Mouse (Mus musculus) left cerebral cortex, adult 9 months (tissue): ENCODE measurements around the gene Carnmt1.
A peak's percentile ranks its signal among the peaks of the same experiment; 100 is the strongest.

Source experiments
- DNase-seq, 2 experiments: peaks; one replicate each; pipeline ENCODE4 v3.0.0; 2022; ENCODE audit warnings: low spot score in 2 of 2

Gene Carnmt1

DNA sequence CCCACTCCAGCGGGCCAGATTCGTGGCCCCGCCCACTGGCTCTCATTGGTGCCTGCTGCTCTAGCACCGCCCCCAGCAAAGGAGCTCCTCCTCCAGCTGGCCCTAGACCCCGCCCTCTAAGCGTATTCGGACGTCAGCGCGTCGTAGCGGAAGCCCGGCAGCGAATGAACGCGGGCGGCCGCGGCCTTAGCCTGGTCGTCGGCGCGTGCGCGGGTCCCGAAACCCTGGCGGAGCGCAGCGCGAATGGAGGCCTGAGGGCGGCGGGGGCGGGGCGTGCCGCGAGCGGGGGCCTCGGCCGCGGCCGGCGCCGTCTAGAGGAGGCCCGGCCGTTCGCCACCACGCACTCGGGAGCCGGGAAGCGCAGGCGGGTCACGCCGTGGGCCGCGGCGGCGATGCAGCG lies at the start of gene Carnmt1:
Gene Carnmt1 (plus strand): TSS at position 157 of the 400 bp plus-strand sequence.
- DNase-seq = peak; percentile 95 to 98

- DNase-seq = no peak
Observed at GRCm38 (mm10) chr19:18623894-18624293, 46.7 kb upstream of the Carnmt1 start.

- DNase-seq = no peak
Observed at GRCm38 (mm10) chr19:18629589-18629988, 41.0 kb upstream of the Carnmt1 start.

DNA sequence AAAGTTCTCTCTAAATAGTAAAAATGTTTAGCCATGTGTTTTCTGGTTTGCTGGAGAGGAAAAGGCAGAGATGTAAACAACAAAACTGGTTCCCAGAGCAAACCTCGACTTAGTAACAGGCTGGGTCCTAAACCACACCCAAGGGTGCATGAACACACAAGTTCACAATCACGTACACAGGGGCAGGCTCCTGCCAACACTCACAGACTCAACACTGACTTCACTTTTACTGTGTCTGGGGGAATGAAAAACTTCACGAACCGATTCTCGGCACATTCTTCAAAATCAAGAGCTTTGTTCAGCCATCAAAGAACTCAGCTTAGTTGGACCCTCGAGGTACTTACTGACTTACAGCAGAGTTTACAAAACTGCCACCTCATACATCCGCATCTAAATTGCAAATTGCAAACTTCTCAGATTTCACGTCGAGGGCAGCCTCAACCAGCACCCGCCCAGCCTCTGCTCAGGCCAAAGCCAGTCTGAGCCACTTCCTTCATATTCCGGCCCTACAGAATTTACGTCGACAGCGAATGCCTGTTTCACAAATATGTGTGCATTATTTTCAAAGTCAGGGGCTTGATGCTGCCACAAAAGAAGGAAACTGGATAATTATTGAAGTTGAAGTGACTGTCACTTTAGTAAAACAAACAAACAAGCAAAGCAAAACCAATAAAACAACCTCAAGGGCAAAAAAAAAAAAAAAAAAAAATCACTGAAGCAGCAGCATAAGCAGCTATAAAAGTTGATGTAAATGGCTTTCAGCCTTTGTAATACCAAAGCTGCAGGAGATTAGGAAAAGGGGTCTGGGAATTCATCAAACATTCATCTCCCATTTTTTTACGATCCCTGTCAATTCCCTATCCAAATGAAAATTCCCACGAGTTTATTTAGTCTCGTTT lies 40.1 kb upstream of the Carnmt1 start:
- no peak for DNase-seq

DNA sequence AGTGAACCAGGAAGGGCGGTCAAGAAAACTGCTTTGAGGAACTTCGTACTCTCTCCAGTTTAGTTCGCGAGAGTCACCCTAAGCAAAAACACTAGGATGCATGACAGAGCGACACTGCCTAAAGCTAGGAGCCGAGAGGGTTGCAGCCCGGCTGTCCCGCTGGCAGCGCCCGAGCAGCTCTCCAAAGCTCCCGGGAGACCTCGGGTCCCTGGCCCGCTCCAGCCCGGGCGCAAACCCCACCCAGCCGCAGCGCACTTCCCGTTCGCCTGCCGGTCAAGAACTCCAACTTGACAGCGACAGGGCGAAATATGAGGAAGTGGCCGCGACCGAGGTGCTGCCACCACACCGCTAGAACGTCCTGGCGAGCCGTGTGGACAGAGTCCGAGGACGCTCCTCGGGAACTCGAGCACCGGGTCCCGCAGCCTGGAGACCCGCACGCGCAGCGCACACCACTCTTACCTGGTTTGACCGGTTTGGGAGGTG lies 39.4 kb upstream of the Carnmt1 start:
- DNase-seq = peak in 1 of 2 experiments; percentile 25

GRCm38 (mm10) chr19:18631644-18632219 lies 38.8 kb upstream of the Carnmt1 start, which contains the start of the genes Ostf1 and Nmrk1:
Gene Ostf1 (minus strand): TSS chr19:18631823.
Gene Nmrk1 (plus strand): TSS chr19:18631950.
- peak; percentile 82 to 93 for DNase-seq

DNA sequence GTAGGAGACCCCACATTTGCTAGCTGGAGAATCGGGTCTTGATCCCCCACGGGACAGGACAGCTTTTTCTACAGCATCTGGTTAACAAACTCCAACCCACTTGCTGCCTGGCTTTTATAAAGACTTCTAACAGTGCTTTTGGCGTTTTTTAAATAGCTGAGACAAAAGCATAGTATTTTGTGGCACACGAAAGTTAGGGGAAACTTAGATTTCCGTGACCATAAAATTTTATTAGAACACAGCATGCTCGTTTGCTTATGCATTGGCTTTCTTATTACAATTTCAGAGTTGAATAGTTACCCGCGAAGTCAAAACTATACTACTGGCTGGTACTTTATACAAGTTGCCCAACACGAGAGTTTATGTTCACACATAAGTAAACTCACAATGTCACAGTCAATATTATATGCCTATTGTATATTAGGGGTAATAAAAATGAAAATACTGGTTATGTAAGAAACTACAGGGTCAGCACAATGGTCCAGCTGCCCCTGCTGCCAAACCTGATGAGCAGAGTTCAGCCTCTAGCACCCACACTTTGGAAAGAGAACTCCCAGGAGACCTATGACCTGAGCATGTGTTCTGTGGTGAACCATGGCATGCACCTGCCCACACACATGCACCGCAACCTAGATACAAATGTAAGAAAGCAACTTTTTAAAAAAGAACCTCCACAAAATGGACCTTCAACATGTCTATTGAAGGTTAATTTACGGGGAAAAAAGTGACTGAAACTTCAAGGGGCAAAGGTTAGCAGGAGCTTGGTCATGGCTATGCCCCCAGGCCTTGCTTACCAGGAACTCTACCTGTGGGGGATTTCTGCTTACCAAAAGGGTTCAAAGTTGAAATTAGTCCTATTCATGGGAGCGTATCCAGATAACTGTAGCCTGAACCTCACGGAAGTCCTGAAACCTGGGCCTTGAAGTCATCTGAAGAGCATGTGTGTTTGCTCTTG lies 38.1 kb upstream of the Carnmt1 start:
- no peak for DNase-seq

- DNase-seq = no peak
Observed at GRCm38 (mm10) chr19:18637954-18638353, 32.6 kb upstream of the Carnmt1 start.

- DNase-seq = no peak
Observed at GRCm38 (mm10) chr19:18638949-18639348, 31.6 kb upstream of the Carnmt1 start.

DNA sequence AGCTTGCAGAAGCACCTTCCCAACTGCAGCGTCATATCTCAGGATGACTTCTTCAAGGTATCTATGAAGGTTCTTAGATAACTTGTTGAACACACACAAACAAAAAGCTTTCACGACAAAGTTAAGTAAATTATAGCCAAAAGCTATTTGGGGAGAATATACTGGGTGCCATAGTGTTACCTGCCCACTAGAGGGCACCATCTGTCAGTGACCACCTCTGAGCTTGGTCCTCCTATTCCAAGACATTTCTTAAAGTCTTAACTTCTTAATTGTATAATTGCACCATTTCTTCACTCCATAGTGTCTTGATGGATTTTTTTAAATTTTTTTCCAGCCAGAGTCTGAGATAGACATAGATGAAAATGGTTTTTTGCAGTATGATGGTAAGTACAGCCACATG lies 31.0 kb upstream of the Carnmt1 start:
- DNase-seq = no peak

DNA sequence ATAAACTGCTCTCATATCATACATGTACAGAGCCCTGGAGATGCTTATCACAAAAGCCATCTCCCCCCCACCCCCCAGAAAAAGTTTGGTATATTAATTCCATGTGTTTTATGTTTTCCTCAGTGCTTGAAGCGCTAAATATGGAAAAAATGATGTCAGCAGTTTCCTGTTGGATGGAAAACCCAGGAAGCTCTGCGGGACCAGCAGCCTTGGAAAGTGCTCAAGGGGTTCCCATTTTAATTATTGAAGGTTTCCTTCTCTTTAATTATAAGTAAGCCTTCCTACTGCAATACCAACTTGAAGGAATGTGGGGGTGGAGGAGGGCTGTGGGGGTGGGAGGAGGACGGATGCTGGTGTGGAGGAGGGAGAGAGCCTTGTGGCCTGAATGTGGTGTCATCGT lies 29.6 kb upstream of the Carnmt1 start:
- DNase-seq = no peak

- DNase-seq = no peak
Observed at GRCm38 (mm10) chr19:18643411-18643810, 27.2 kb upstream of the Carnmt1 start.

- DNase-seq = no peak
Observed at GRCm38 (mm10) chr19:18644084-18644483, 26.5 kb upstream of the Carnmt1 start.

GRCm38 (mm10) chr19:18646397-18646796 lies 24.2 kb upstream of the Carnmt1 start:
- no peak for DNase-seq

DNA sequence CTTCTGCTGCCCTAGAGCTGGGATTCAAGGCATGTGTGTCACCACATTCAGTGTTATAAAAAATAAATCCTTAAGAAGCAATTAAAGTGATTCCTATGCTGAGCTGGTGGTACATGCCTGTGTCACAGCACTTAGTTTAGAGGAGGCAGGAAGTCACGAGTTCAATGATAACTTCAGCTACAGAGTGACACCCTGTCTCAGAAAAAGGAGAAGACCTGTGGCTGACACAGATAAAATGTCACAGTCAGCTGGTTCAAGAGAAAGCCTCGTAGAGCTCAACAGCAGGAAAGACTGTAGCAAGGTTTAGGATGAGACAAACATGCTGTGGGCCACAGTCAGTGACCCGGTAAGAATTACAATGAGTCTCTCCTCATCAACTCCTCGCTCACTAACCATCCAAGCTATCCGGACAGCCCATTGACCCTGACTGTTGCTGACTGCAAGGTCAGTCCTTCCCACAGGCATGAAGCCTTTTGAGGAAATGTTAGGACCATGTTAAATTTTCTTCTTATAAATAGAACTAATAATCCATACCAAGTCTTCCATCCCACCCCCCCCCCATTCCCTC lies 23.6 kb upstream of the Carnmt1 start:
- DNase-seq = no peak

DNA sequence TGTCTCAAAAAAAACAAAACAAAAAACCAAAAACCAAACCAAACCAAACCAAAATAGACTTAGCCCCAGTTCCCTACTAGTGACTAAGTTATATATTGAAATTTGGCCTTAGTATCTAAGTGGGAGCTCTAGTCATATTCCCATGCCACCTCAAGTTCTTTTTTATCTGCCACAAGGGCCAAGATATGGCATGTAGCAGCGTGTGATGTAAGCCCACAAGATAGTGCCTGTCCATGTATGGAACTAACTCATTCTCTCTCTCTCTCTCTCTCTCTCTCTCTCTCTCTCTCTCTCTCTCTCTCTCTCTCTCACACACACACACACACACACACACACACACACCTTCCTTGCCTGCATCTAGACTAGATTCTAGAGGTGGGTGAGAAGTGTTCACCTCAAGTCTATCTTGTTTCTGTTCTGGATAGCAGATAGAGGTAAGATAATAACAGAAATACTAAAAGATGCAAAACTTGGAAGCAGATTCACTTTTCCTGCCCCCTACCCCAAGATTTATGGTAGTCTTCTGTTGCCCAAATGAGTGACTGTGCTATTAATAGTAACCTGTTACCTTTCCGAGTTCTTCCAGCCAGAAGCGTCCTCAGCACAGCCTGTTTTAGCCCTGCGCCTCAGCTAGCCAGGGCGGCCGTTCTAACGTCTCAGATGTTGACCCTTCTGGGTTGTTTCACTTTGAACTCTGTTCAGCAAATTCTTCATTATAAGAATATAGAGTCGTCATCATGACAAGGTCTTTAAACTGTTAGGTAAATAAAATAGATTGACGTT lies 22.6 kb upstream of the Carnmt1 start:
- DNase-seq = no peak

DNA sequence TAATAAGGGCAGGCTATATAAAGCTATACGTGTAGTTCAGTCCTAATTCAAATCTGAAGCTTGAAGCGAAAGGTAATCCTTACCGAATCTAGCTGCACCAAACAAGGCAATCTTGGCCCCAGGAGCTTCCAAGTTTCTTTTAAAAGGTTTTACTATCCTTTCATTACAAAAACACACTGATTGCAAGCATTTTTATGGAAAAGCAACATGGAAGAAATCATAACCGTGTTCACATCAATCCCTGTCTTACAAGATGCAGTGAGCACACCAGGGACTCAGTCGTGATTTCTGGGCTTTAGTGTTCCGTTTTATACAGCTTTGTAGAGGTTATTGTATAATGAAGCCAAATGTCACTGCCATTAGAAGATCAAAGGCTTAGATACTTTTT lies 22.0 kb upstream of the Carnmt1 start:
- DNase-seq = no peak

DNA sequence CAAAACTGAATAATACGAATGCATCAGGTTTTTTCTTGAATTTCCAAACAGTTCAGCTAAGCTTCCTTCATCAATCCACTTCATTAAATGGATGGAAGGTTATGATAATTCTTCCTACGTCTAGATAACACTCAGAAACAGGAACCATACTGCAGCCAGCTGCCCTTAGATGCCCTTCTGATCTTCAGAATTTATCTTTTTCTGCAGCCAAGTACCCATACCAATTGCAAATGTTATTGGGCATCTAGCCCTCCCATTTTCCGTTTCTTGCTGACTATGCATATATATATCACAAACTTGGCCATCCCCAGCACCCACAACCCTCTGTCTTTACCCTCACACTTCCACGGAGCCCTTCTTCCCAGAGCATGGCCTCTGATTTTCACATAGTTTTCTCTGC lies 20.6 kb upstream of the Carnmt1 start:
- DNase-seq = no peak

- DNase-seq = no peak
Observed at GRCm38 (mm10) chr19:18650473-18650872, 20.1 kb upstream of the Carnmt1 start.

DNA sequence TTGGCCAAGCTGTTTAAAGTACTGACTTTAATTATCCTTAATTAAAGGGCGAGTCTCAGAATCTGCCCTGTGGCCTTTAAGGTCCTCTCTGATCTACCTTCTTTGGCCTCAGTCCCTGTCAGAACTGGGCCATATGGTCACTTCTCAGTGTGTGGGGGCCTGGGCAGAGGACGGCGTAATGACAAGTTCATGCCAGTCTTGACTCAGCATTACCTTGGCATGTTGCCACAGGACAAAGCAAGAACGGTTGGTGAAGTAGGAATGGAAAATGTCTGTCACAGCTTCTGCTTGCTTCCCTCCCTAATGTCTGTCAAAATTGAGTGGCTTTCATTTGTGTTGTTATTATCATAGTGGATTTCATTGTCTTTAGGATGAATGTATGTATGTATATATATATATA lies 18.0 kb upstream of the Carnmt1 start:
- DNase-seq = no peak

DNA sequence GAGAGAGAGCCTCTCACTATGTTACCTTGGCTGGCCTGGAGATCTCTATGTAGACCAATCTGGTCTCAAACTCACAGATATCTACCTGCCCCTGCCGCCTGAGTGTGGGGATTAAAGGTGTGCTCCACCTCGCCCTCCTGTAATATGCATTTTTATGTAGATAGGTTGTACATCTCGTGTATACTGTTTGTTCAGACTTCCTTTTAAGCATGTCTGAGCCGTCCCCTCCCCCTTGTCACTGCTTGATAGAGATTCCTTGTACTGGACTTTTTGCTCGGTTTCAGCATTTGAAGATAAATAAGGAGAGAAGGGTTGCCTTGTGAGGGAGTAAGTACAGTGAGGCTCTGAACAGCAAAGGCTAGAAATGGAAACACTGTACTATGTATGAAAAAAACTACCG lies 17.5 kb upstream of the Carnmt1 start:
- no peak for DNase-seq
